Mouse (Mus musculus) neural tube, postnatal 0 days (tissue): Measurements from ENCODE around the gene Prm3. TPM values are rescaled to one million over a fixed set of nuclear protein-coding genes. Genes with fewer than 3 reads are reported as not detected.

Experiments
- polyA plus RNA-seq: library from polyadenylated mRNA; unstranded; fragments of >200 nt; fragmentation: Nextera tagmentation; extraction: Ambion mirVana; gene quantifications from 2 replicates; pipeline ENCODE4 v1.2.1, GENCODE M21; 2015

Gene Prm3
- not detected in 2 replicates for polyA plus RNA-seq

GRCm38 (mm10) chr16:10790702-10791101 is at the start of gene Prm3:
Gene Prm3 (minus strand): TSS chr16:10790914.

GRCm38 (mm10) chr16:10834911-10835587 is 44.3 kb upstream of the Prm3 start, which contains the start of gene Rmi2:
Gene Rmi2 (plus strand): TSS chr16:10835059.

GRCm38 (mm10) chr16:10812865-10813371 is 22.2 kb upstream of the Prm3 start, which contains the start of gene Gm11172:
Gene Gm11172 (plus strand): TSS chr16:10812915.

GRCm38 (mm10) chr16:10805789-10806527 is 15.2 kb upstream of the Prm3 start, which contains the start of gene Prm1:
Gene Prm1 (minus strand): TSS chr16:10805839.

GRCm38 (mm10) chr16:10796034-10796433 is 5.3 kb upstream of the Prm3 start, which contains the start of gene Prm2:
Gene Prm2 (minus strand): TSS chr16:10796134.

GRCm38 (mm10) chr16:10788271-10788670 is 2.4 kb downstream of the Prm3 start, which contains the start of gene Tnp2:
Gene Tnp2 (minus strand): TSS chr16:10788660.

GRCm38 (mm10) chr16:10785371-10786231 is 5.1 kb downstream of the Prm3 start, which contains the start of gene Socs1:
Gene Socs1 (minus strand): TSS chr16:10785536.

Other genes starting within 250 kb of the Prm3 start
- gene Dexi, start 247.9 kb downstream of the Prm3 start, polyA plus RNA-seq, result 27.2 and 32.4 TPM in 2 replicates
- 66.2 and 72.3 TPM in 2 replicates for gene Clec16a, start 245.6 kb downstream of the Prm3 start, polyA plus RNA-seq
- gene Socs1, start 5.4 kb downstream of the Prm3 start, polyA plus RNA-seq, result 6.7 and 6.9 TPM in 2 replicates
- not detected in 2 replicates for gene Tnp2, start 2.3 kb downstream of the Prm3 start, polyA plus RNA-seq
- not detected in 2 replicates for gene Prm2, start 5.2 kb upstream of the Prm3 start, polyA plus RNA-seq
- 0.62 and 0.76 TPM in 2 replicates for gene Prm1, start 14.9 kb upstream of the Prm3 start, polyA plus RNA-seq
- not detected in 2 replicates for gene Gm11172, start 22.0 kb upstream of the Prm3 start, polyA plus RNA-seq
- 0.43 and 0.52 TPM in 2 replicates for gene Rmi2, start 44.1 kb upstream of the Prm3 start, polyA plus RNA-seq